Mouse (Mus musculus) embryonic facial prominence, embryonic 14.5 days (tissue): ENCODE data around the gene Tmem139. TPM values are rescaled to one million over a fixed set of nuclear protein-coding genes. Genes with fewer than 3 reads are reported as not detected.

Source experiments
- ATAC-seq: fragments of 200-750 bp; cut with Nextera tagmentation; 2 replicates; pipeline ENCODE4 v1.8.0; 2017; ENCODE audit warnings: low read depth, moderate number of reproducible peaks, moderate TSS enrichment
- DNase-seq: peaks from one replicate; pipeline ENCODE4 v3.0.0-alpha.2; 2015; ENCODE audit warnings: low spot score
- H3K27ac ChIP-seq: fragments of 300-500 bp; sonication (generic); replicated peaks from 2 replicates; pipeline ENCODE4 v1.5.1; 2014; ENCODE audit warnings: low read depth, mild to moderate bottlenecking, low read length, moderate library complexity
- H3K27me3 ChIP-seq: fragments of 300-500 bp; sonication (generic); replicated peaks from 2 replicates; pipeline ENCODE4 v1.6.1; 2014; ENCODE audit warnings: low read length; ENCODE audit not compliant: control insufficient read depth, insufficient read depth
- H3K36me3 ChIP-seq: fragments of 300-500 bp; sonication (generic); 2 replicates; pipeline ENCODE4 v1.6.1; 2014; ENCODE audit warnings: low read length, mixed read lengths; ENCODE audit not compliant: control insufficient read depth, insufficient read depth
- H3K4me1 ChIP-seq: fragments of 300-500 bp; sonication (generic); 2 replicates; pipeline ENCODE4 v1.6.1; 2014; ENCODE audit warnings: antibody characterized with exemption, low read length; ENCODE audit not compliant: control insufficient read depth, insufficient read depth
- H3K4me2 ChIP-seq: fragments of 300-500 bp; sonication (generic); 2 replicates; pipeline ENCODE4 v1.6.1; 2014; ENCODE audit warnings: low read depth, mild to moderate bottlenecking, low read length, moderate library complexity, mixed read lengths
- H3K4me3 ChIP-seq: fragments of 300-500 bp; sonication (generic); 2 replicates; pipeline ENCODE4 v1.5.1; 2014; ENCODE audit warnings: low read depth, mild to moderate bottlenecking, low read length
- H3K9ac ChIP-seq: fragments of 300-500 bp; sonication (generic); 2 replicates; pipeline ENCODE4 v1.6.1; 2014; ENCODE audit warnings: low read depth, mild to moderate bottlenecking, low read length, moderate library complexity, mixed read lengths
- H3K9me3 ChIP-seq: fragments of 300-500 bp; sonication (generic); 2 replicates; pipeline ENCODE4 v1.6.1; 2016; ENCODE audit warnings: low read length; ENCODE audit not compliant: control insufficient read depth
- WGBS: fragments of 180-500 bp; shearing (Covaris S2); extraction: QIAGEN DNeasy Blood & Tissue Kit; methylation state at CpG from one replicate; pipeline ENCODE4 v1.1.7; 2014; 5-methylcytosine and 5-hydroxymethylcytosine counted together
- polyA plus RNA-seq: library from polyadenylated mRNA; unstranded; fragments of >200 nt; fragmentation: Nextera tagmentation; extraction: Ambion mirVana; gene quantifications from 2 replicates; pipeline ENCODE4 v1.2.1, GENCODE M21; 2014

Gene Tmem139
- polyA plus RNA-seq, 1 experiment from 2014 or later: 0.89 TPM

GRCm38 (mm10) chr6:42264626-42265312, 3.0 kb downstream of the Tmem139 start, which contains the start of gene Casp2:
Casp2 (plus strand) TSS chr6:42264985.
- Histone ChIP-seq H3K4me3 (peak within 1 kb of the TSS; percentile 88), H3K9ac (peak within 1 kb of the TSS; percentile 97), H3K9me3 (no peaks in the 10 kb centered on the region), H3K4me1 (peaks cover 12% of the 10 kb centered on the region; the same call in 1 of the 2 replicates), H3K4me2 (peak within 1 kb of the TSS; percentile 83), H3K27me3 (no peaks in the 10 kb centered on the region), H3K36me3 (peaks cover 26% of the 10 kb centered on the region), H3K27ac (peak within 1 kb of the TSS; percentile 89)
- ATAC-seq (peak; percentile 99), DNase-seq (peak; percentile 100)
- WGBS: under 1% methylated on average over 32 of the region's 51 CpGs

- ATAC-seq: no peak
- peaks cover 35% of the 10 kb centered on the region for H3K36me3 ChIP-seq
- under 1% methylated on average over 21 of the region's 21 CpGs for WGBS
- H3K4me2 ChIP-seq: peak overlapping the region; percentile 83
- H3K4me1 ChIP-seq: peaks cover 12% of the 10 kb centered on the region; the same call in 1 of the 2 replicates
- H3K27me3 ChIP-seq: no peaks in the 10 kb centered on the region
- peak overlapping the region; percentile 88 for H3K4me3 ChIP-seq
- H3K9me3 ChIP-seq: no peaks in the 10 kb centered on the region
- no peak for DNase-seq
- H3K27ac ChIP-seq: peak overlapping the region; percentile 89
- H3K9ac ChIP-seq: peak overlapping the region; percentile 97
Observed at GRCm38 (mm10) chr6:42265391-42266330, 3.9 kb downstream of the Tmem139 start.

- Histone ChIP-seq H3K4me1 (peaks cover 12% of the 10 kb centered on the region), H3K4me3 (no peak overlapping the region), H3K27ac (no peak overlapping the region), H3K9ac (no peak overlapping the region), H3K9me3 (no peaks in the 10 kb centered on the region), H3K4me2 (no peak overlapping the region), H3K27me3 (no peaks in the 10 kb centered on the region), H3K36me3 (peaks cover 79% of the 10 kb centered on the region)
- DNase-seq (no peak), ATAC-seq (no peak)
Observed at GRCm38 (mm10) chr6:42270817-42271216, 9.0 kb downstream of the Tmem139 start.

GRCm38 (mm10) chr6:42276151-42276550, 14.4 kb downstream of the Tmem139 start:
- H3K36me3 ChIP-seq: peaks cover 91% of the 10 kb centered on the region
- ATAC-seq (no peak), DNase-seq (peak; percentile 79)
- WGBS: 30% methylated on average over 2 of the region's 2 CpGs
- H3K4me1 ChIP-seq: peaks cover 9% of the 10 kb centered on the region
- no peak overlapping the region for H3K27ac ChIP-seq
- no peak overlapping the region for H3K4me2 ChIP-seq
- no peak overlapping the region for H3K9ac ChIP-seq
- H3K9me3 ChIP-seq: no peaks in the 10 kb centered on the region
- no peaks in the 10 kb centered on the region for H3K27me3 ChIP-seq
- H3K4me3 ChIP-seq: no peak overlapping the region

- peaks cover 57% of the 10 kb centered on the region for H3K36me3 ChIP-seq
- no peak for ATAC-seq
- 68% methylated on average over 5 of the region's 5 CpGs for WGBS
Observed at GRCm38 (mm10) chr6:42282865-42283528, 21.2 kb downstream of the Tmem139 start.

GRCm38 (mm10) chr6:42286448-42286847, 24.7 kb downstream of the Tmem139 start, which contains the start of gene Clcn1:
Clcn1 (plus strand) TSS chr6:42286685.
- Histone ChIP-seq H3K9ac (no peak within 1 kb of the TSS), H3K27ac (no peak within 1 kb of the TSS), H3K36me3 (peaks cover 25% of the 10 kb centered on the region), H3K4me2 (no peak within 1 kb of the TSS), H3K4me1 (no peaks in the 10 kb centered on the region), H3K9me3 (no peaks in the 10 kb centered on the region), H3K4me3 (no peak within 1 kb of the TSS), H3K27me3 (no peaks in the 10 kb centered on the region)
- 64% methylated on average over 4 of the region's 5 CpGs for WGBS
- no peak for DNase-seq
- no peak for ATAC-seq

More at GRCm38 (mm10) chr6:42282865-42283528, 21.2 kb downstream of the Tmem139 start:
- H3K27me3 ChIP-seq: no peaks in the 10 kb centered on the region
- H3K4me1 ChIP-seq: no peaks in the 10 kb centered on the region
- H3K9ac ChIP-seq: no peak overlapping the region
- no peak overlapping the region for H3K27ac ChIP-seq
- H3K9me3 ChIP-seq: no peaks in the 10 kb centered on the region
- no peak overlapping the region for H3K4me3 ChIP-seq
- H3K4me2 ChIP-seq: no peak overlapping the region
- DNase-seq: no peak

- peaks cover 14% of the 10 kb centered on the region for H3K36me3 ChIP-seq
- no peak for ATAC-seq
- H3K27me3 ChIP-seq: no peaks in the 10 kb centered on the region
Observed at GRCm38 (mm10) chr6:42287562-42287961, 25.8 kb downstream of the Tmem139 start.

GRCm38 (mm10) chr6:42293327-42293726, 31.6 kb downstream of the Tmem139 start:
- 84% methylated on average over 6 of the region's 6 CpGs for WGBS
- Histone ChIP-seq H3K9me3 (no peaks in the 10 kb centered on the region), H3K4me3 (no peak overlapping the region), H3K4me2 (no peak overlapping the region), H3K36me3 (no peaks in the 10 kb centered on the region), H3K27ac (no peak overlapping the region), H3K4me1 (no peaks in the 10 kb centered on the region), H3K27me3 (no peaks in the 10 kb centered on the region), H3K9ac (no peak overlapping the region)
- ATAC-seq (no peak), DNase-seq (no peak)

More at GRCm38 (mm10) chr6:42287562-42287961, 25.8 kb downstream of the Tmem139 start:
- Histone ChIP-seq H3K4me1 (no peaks in the 10 kb centered on the region), H3K9ac (no peak overlapping the region), H3K4me3 (no peak overlapping the region), H3K27ac (no peak overlapping the region), H3K9me3 (no peaks in the 10 kb centered on the region), H3K4me2 (no peak overlapping the region)
- DNase-seq: no peak
